Mouse (Mus musculus) retina, adult 2 months (tissue): ENCODE measurements at regions not wholly inside any gene's neighbourhood (a gene's known extent, or its start where the extent isn't known, plus 50 kb on each side); places are given as distances from the start of the nearest gene placed in this dataset.

Source experiments
- DNase-seq: peaks from one replicate; pipeline ENCODE4 v3.0.0-alpha.2; 2012; ENCODE audit warnings: low read depth, low spot score

DNA sequence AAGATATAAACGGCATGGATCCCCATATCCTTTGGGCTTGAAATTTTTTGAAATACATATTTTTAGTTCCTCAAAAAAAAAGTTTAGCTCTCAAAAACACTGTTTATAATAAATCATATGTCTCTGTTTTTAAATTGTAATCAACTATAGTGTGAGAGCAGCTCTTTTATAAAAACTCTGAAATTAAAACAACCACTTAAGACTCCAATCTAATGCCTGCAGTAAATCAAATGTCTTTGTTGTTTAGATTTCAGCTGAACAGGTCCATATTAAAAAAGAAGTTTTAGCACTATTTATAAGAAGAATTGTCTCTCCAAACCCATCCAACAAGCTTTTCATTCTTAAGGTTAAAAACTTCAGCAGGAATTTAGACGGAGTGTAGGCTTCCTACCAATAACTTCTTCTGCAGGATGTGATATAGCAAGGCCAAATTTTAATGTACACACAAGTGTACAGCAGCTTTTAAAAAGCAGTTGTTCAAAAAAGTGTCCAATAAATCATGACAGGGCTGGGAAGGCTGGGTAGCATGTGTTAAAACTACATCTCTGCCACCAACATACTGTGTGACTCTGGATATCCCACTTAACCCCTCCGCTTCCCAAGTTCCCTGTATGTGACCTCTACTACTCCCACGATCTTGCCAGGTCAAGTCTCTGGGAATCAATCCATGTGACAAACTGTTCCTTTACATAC lies 160.6 kb upstream of the Paip1 start:
- DNase-seq: no peak

DNA sequence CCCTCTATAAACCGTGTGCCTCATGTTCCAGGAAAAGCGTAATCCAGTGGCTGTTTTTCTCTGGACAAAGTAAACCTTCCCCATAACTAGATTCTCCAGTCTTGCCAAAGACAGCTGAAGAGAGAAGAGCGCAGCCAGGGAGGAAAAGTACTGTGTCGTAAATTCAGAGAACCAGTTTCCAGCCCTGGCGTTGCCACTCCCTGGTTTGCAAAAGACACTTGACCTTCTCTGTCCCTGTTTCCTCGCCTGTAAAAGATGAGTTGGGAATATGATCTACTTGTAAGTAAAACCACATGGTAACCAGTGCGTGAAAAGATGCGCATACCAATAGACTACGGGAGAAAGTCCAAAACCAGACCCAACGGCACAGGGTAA lies 160.1 kb upstream of the Paip1 start:
- DNase-seq: no peak

DNA sequence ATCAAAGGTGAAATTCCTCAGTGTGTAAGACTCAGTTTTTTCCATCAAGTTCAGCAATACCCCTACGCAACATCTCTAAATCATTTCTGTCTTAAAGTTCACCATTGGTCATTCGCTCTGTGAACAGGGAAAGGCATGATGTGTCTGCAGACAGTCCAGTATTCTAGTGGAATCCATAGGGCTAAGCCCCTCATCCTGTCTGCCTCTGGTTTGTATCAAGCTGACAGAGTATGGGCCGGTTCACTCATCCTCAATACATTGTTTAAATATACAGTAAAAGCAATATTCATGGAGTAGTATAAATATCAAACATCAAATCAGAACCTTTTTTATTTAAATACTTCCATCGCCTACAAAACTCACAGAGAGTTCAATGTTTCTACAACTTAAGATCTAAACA lies 152.9 kb upstream of the Paip1 start:
- DNase-seq: no peak

DNA sequence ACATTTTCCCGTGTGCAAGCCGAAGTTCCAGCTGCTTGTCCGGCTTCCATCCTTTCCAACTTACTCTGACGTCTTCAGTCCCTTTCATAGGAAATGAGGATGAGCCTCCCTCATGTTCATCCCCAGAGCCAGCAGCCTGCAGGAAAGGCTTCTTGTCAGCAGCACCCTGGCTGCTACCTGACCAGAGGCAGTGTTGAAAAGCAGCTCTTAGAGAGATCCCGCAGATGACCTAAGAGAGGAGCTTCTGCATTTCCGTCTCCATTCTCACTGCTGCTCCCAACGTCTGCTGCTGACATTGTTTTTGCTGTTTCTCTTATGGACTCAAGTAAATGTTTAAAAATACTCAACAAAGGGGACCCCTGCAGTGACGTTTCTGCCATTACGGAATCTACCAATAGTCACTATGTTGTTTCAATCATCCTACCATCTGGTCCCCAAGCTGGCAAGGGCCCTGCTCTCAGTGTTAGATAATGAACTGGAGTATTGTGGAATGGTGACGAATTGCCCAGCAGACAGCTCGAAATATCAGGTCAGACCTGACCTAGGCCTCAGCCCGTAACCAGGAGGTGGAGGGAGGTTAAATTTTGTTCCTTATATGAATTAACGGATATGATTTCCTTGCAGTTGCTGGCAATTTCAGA lies 151.0 kb upstream of the Paip1 start:
- no peak for DNase-seq

DNA sequence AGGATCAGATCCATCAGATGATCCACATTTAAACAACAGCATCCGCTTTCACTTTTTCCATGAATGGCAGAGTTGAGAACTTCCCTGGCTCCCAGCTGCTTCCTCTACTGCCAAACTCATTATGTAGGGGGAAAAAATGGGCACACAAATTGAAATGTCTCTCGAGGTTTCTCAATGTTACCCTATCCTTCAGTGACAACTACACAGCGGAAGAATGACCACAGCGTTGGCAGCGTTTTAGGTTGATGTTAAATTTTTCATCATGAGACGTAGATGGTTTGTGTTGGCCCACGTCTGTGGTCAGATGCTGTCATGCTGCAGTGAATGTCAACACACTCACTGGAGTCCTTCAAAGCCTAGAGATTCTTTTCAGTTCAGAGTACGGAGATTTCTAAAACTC lies 149.0 kb upstream of the Paip1 start:
- no peak for DNase-seq

DNA sequence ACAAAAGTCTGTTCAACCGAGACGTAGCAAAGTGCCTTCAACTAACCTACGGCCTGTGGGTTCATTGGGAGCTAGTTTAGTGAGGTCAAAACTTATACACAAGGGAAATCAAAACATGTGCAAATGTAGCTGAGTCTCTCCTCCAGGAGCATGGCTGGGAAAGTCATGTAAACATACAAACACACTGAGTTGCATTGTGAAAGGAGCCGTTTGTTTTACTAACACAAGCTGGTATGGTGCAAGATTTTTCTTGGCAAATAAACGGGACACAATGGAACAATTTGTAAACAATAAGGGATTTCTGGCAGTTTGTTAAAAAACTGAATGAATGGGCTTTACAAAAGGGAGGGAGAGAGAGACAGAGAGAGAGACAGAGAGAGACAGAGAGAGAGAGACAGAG lies 147.8 kb upstream of the Paip1 start:
- DNase-seq: no peak

DNA sequence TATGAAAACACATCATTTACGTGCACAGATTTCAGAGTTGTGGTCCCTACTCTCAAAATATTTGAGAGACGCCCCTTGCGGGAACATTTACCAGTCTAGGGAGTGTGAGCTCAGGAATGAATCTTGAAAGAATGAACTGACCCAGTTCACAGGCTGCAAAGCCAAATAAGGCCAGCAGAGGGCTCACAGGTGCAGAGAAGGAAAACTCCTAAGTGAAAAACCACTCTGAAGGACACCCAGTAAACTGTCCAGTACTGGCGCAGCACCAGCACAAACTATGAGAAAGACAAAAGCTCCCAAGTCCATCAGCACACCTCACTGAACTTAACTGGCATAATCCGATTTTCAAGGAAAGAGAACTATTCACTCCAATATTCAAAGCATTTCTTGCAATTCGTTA lies 145.0 kb upstream of the Paip1 start:
- peak; percentile 41 for DNase-seq

DNA sequence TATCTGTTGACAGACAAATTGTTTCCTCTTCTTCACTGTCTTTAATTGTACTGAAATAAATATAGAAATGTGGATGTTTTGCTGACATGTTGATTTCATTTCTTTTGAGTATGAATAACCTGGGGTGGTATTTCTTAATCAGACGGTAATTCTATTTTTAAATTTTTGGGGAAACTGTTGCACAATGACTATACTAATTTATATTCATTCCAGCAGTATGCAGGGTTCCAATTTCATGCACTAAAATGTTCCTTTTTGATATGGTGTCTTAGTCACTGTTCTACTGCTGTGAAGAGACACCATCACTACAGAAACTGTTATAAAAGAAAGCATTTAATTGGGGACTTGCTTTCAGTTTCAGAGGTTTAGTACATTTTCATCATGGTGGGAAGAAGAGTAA lies 119.2 kb upstream of the Paip1 start:
- DNase-seq: no peak

DNA sequence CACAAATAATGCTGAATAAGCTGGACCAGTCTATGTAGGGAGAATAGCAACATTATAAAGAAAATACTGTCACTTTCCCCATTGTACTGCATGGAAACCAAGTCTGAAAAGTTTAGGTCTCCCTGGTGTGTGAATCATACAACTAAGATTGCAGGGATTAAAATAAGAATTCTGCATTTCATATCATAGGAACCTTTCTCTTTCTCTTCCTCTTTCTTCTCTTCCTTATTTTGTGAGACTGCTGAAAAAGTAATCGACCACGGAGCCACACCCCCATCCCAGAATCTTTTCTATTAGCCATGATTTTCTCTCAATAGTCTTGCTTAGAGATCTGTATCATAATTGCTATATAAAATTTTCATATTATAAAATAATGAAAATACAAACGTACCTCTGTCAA lies 118.4 kb upstream of the Paip1 start:
- DNase-seq: no peak

DNA sequence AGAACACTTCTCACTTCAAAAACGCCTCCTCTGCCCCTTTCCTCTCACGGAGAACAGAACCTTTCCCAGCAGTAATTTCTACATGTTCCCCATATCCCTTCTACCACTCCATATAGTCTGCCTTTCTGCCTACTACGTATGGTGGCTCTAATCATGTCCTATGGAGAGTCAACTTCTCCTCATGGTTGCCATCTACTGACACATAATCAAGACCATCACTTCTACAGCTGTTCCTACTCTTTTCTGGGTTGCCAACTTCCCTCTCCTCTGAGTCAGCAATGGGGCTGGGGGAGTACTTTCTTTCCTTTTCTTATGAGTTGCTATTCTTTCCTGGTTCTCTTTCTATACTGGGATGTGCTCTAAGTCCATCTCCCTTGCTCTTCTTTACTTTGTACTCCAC lies 114.0 kb upstream of the Paip1 start:
- no peak for DNase-seq

DNA sequence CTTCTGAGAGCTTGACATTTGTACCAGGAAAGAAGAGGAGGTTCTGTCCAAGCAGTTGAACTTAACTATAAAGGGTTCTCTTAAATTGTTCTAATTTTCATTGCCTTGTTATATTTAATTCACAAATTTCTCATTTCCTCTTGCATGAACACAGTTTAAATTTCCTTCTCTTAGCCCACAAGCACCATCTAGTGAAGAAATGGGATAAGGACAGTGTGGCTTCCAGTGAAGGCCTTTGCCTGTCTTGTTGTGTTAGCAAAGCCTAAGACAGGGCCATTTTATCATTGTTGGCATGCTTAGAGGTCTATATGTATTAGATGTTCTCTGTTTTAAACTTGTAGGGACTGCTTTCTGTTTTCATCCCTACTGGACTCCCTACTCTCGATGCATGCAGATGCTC lies 110.0 kb upstream of the Paip1 start:
- DNase-seq: no peak

DNA sequence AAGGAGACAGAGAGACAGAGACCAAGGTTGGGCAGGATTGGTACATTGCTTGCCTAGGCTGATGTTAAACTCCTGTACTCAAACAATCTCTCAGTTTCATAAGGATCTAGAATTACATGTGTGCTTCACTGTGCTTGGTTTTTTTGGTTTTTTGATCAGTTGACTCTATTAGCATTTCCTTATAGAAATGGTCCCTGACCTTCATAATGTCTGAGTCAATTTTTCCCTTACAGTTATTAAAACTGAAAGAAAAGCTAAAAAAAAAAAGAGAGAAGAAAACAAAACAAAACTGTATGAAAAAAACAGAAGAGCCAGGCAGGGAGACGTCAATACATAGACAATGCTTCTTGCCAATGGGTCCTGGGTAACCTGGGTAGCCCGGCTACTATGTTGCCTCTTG lies 102.9 kb upstream of the Paip1 start:
- no peak for DNase-seq

DNA sequence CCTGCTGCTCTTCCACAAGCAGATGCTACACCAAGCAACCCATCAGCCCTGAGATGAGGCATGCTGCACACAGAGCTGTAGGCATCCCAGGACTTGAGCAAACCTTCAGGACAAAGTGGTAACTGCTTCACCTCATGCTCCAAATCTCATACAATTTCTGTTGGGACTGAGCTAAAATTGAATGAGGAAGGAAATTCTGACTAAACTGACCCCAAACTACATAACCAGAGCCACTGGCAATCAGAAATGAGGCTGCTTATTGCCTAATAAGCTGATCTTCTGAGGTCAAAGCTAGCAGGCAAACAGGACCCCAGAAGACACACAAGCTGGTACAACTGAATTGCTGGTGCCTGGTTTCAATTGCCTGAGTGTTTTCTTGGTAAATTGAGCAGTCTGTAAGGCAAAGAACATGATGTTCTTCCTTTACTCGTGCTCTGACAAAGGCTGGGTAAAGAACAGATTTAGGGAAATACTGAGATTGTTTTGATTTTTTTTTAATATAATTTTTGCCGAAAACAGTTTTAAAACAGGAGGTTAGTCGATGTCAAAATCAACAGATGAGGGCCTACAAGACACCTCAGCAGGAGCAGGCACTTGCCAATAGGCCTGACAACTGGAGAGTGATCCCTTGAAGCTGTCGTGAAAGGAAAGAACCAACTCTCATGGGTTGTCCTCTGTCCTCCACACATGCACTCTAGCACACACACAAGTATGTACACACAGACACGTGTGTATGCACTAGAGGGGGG lies 101.3 kb upstream of the Paip1 start:
- no peak for DNase-seq

DNA sequence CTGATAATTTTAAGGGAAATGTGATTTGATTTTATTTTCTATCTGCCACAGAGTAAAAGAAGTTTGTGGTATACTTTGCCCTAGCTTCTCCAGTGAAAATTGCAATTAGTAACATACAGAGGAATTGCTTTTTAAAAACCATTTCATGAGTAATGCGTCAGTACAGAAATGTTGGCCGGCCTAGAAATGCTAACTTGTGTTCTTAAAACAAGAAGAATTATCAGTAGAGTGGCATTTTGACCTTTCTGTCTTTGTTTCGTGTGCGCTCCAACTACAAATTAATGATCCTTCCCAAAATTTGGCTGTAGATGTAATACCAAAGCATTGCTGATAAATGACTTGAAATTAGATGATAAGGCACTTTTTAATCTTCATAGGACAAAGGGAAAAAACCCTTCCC lies 99.7 kb upstream of the Paip1 start:
- no peak for DNase-seq

DNA sequence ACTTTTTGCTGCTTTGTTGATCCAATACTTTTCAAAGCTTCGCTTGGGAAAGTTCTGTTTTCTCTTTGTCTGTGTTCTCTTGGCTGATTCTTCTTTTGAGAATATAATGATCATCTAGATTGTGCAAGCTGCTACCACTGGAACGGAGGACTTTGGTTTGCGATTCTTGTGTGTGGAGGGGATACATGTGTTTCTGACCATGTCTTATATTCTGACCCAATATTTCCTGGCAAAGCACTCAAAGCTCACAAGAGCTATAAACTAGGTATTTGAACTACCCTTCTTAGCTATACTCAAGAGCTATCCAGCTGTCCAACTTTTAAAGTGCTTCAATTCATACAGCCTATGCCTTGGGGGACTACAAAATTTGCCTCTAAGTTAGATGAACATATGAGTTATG lies 96.6 kb upstream of the Paip1 start:
- DNase-seq: no peak

DNA sequence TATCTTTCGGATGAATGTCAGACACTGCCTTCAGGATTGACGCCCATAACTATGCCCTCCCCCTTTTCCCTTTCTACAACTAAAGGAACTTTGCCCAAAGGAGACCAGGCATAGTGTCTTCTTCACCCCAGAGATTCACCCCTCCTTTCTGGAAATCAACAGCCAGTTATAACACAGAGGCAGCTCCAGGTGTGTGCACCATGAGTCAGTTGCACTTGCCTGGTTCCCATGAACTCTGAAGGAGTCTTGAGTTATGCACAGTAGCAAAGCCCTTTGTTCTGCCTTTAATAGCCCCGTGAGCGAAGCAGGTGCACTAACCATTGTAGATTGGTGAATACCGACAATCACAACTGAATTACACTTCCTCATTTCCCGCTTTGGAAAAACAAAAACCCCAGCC lies 94.5 kb upstream of the Paip1 start:
- DNase-seq: no peak

DNA sequence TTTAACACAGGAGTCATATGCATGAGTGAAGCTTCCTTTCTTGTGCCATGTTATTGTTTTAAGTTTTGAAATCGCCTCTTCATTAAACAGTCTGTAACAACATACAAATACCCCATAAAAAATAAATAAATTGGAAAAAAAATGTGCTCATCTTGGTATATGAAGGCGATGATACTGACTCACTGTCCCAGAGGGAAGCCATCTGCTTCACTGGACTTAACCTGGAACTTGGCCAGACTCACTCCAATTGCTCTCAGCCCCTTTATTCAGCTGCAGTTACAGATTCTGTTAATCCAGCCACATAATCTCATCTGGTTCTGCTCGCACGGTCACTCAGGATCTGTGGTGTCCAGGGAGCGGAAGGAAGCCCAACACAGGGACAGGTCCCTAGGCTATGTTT lies 90.5 kb upstream of the Paip1 start:
- DNase-seq: no peak

DNA sequence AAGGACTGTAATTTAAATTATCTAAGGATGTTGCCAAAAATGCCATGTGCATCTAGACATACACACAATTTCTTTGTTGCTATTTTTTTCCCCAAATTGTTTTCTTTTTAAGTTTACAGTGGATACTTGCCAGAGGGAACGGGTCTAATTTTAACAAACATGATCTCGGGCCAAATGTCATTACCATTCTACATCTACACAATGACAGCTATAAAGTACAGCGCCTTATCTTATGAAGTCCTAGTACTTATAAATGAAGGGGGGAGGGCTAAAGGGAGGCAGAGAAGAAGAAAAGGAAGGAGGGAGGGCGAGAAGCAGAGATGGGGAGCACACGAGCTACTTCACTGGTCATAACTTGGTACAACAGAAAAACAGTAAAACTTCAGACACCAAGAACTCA lies 89.4 kb upstream of the Paip1 start:
- DNase-seq: no peak

DNA sequence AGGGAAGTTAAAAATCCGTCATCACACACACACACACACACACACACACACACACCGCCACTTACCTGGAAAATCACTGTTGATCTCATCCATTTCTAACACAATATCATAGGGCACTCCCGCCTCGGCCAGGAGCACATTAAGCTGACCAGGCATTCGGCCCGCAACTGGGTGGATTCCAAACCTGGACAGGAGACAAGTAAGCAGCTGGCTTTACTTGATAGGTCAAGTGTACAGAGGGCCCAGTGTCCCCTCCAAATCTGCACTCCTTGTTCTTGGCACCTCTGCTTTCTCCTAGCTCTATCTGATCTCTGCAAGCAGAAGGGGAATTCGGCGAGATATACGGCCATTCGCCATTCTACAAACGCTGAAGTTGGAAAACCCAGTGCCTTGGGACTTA lies 88.6 kb upstream of the Paip1 start:
- no peak for DNase-seq

DNA sequence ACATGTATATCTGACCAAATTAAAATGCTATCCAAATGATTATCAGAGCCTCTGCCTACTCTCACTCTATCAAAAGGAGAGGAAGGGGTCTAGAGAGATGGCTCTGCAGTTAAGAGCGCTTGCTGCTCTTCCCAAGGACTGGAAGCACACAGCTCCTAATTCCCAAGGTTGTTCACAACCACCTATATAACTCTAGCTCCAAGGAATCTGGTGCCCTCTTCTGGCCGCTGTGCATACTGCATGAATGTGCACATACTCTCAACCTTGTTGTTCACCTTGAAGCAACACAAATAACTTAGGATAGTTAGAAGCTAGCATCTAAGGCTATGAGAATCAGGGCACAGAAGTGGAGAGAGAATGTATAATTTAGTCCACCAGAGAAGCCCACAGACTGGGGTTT lies 86.6 kb upstream of the Paip1 start:
- DNase-seq: no peak

DNA sequence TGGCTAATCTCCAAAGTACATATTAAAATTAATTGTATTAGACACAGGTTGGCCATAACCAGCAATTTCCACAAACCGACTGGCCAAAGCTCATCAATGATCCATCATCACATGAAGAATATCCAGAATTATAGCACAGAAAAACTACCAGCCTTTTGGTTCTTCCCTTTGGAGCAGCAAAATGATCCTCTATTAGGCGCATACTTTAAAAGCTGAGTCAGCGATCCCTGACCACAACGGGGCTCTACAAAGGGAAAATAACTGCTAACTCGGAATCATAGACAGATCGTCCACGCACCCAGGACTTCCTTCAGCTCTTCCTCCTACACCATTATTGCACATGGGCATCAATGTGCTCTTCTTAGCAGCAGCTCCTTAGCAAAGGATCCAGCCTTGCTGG lies 85.6 kb upstream of the Paip1 start:
- no peak for DNase-seq

DNA sequence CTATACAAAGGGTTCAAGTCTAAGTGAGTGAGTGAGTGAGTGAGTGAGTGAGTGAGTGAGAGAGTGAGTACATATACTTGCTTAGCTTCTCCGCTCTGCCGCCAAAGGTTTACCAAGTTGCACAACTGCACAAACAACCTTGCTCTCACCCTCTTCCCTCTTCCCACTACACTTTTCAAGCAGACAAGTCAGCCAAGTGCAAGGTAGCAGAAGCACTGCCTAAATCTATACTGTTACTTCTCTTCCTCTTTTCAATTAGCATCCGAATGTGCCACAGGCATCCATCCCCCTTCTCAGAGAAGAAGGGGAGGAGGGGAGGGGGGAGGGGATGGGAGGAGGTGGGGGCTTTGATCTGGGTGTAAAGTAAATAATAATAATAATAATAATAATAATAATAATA lies 80.4 kb upstream of the Paip1 start:
- no peak for DNase-seq

DNA sequence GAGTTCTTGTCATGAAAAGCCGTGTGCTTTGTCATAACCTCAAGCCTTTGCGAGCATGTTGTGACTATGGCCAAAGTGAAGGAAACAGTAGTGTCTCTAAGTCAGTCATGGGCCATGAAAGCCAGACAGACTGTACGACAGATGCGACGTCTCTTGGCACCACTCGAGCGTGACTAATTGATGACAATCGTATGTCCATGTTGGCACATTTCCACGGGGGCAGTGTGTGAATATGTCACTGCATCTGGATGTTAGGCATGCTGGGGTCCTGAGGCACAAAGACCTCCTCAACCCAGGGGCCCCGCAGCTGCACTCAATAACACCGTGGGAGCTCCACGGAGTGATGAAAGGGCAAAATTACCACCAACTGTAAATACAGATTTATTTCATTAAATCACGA lies 77.1 kb upstream of the Paip1 start:
- DNase-seq: no peak
